Mouse (Mus musculus) MEL (cell line): ENCODE measurements around the gene Igf1r. TPM values are rescaled to one million over a fixed set of nuclear protein-coding genes. Genes with fewer than 3 reads are reported as not detected.

Source experiments
- DNase-seq: peaks from one replicate; pipeline ENCODE4 v3.0.0; 2011; ENCODE audit warnings: low read depth, low spot score
- H3K27ac ChIP-seq: 2 replicates; pipeline ENCODE4 v1.5.1; 2012; ENCODE audit warnings: low read depth, mild to moderate bottlenecking, control low read depth, low read length, moderate library complexity; ENCODE audit not compliant: control insufficient read depth
- H3K27me3 ChIP-seq, 2 experiments: fragments of 150-350 bp in 1 of 2; sonication (generic) in 1 of 2; 2 replicates each; pipeline ENCODE4 v1.6.1; 2012; ENCODE audit warnings: low read length in 2 of 2, mild to moderate bottlenecking in 2 of 2, improper control_type of control experiment in 1 of 2, moderate library complexity in 1 of 2; ENCODE audit not compliant: insufficient read depth in 2 of 2, control insufficient read depth in 1 of 2
- H3K36me3 ChIP-seq, 2 experiments: 2 replicates each; pipeline ENCODE4 v1.6.1; 2012 to 2014; ENCODE audit warnings: low read length in 2 of 2, improper control_type of control experiment in 1 of 2, inconsistent platforms in 1 of 2, mild to moderate bottlenecking in 1 of 2; ENCODE audit not compliant: insufficient read depth in 2 of 2, control insufficient read depth in 1 of 2
- H3K4me1 ChIP-seq, 2 experiments: fragments of 150-350 bp in 1 of 2; sonication (generic) in 1 of 2; 2 replicates each; pipeline ENCODE4 v1.6.1; 2012; ENCODE audit warnings: low read length in 2 of 2, improper control_type of control experiment in 1 of 2, mild to moderate bottlenecking in 1 of 2; ENCODE audit not compliant: insufficient read depth in 2 of 2, control insufficient read depth in 1 of 2
- H3K4me3 ChIP-seq, 2 experiments: fragments of 150-350 bp in 1 of 2; sonication (generic) in 1 of 2; 2 replicates each; pipeline ENCODE4 v1.5.1; 2012; ENCODE audit warnings: low read depth in 2 of 2, low read length in 2 of 2, mild to moderate bottlenecking in 2 of 2, moderate library complexity in 2 of 2, control low read depth in 1 of 2, improper control_type of control experiment in 1 of 2; ENCODE audit not compliant: control insufficient read depth in 1 of 2, insufficient read depth in 1 of 2
- H3K79me2 ChIP-seq: 2 replicates; pipeline ENCODE4 v1.6.1; 2012; ENCODE audit warnings: mild to moderate bottlenecking, low read length, moderate library complexity; ENCODE audit not compliant: control insufficient read depth, poor library complexity, insufficient read depth
- H3K9ac ChIP-seq: 2 replicates; pipeline ENCODE4 v1.6.1; 2012; ENCODE audit warnings: low read depth, mild to moderate bottlenecking, control low read depth, low read length, moderate library complexity; ENCODE audit not compliant: control insufficient read depth, poor library complexity, severe bottlenecking
- H3K9me3 ChIP-seq: fragments of 150-350 bp; sonication (generic); replicated peaks from 2 replicates; pipeline ENCODE4 v1.6.1; 2012; ENCODE audit warnings: mild to moderate bottlenecking, low read length, improper control_type of control experiment, moderate library complexity; ENCODE audit not compliant: insufficient read depth
- BHLHE40 ChIP-seq: IDR thresholded peaks from 2 replicates; pipeline ENCODE4 v1.6.1; 2012; ENCODE audit warnings: low read depth, mild to moderate bottlenecking, inconsistent platforms, low read length, improper control_type of control experiment, borderline replicate concordance
- CHD1 ChIP-seq: IDR thresholded peaks from 2 replicates; pipeline ENCODE4 v1.6.1; 2012; ENCODE audit warnings: low read depth, mild to moderate bottlenecking, inconsistent platforms, low read length, improper control_type of control experiment
- CTCF ChIP-seq, 3 experiments: IDR thresholded peaks in 2 of 3; conservative IDR thresholded peaks in 1 of 3; 2 replicates each; pipeline ENCODE4 v1.5.1; 2011 to 2012; ENCODE audit warnings: low read length in 3 of 3, low read depth in 2 of 3, mild to moderate bottlenecking in 2 of 3, improper control_type of control experiment in 1 of 3, inconsistent platforms in 1 of 3, mixed read lengths in 1 of 3, moderate library complexity in 1 of 3; ENCODE audit not compliant: control insufficient read depth in 1 of 3, insufficient read depth in 1 of 3, poor library complexity in 1 of 3, severe bottlenecking in 1 of 3
- E2F4 ChIP-seq: IDR thresholded peaks from 2 replicates; pipeline ENCODE4 v1.6.1; 2011; ENCODE audit warnings: low read depth, low read length, improper control_type of control experiment, borderline replicate concordance
- ELF1 ChIP-seq: IDR thresholded peaks from 2 replicates; pipeline ENCODE4 v1.6.1; 2014; ENCODE audit warnings: low read depth, mild to moderate bottlenecking, inconsistent platforms, low read length, improper control_type of control experiment, moderate library complexity
- ETS1 ChIP-seq: IDR thresholded peaks from 2 replicates; pipeline ENCODE4 v1.6.1; 2012; ENCODE audit warnings: low read depth, mild to moderate bottlenecking, inconsistent platforms, low read length, improper control_type of control experiment, moderate library complexity
- GABPA ChIP-seq: IDR thresholded peaks from 2 replicates; pipeline ENCODE4 v1.6.1; 2012; ENCODE audit warnings: low read depth, mild to moderate bottlenecking, inconsistent platforms, low read length, improper control_type of control experiment, moderate library complexity
- GATA1 ChIP-seq: IDR thresholded peaks from 2 replicates; pipeline ENCODE4 v1.6.1; 2011; ENCODE audit warnings: low read depth, low read length, improper control_type of control experiment
- HCFC1 ChIP-seq: IDR thresholded peaks from 2 replicates; pipeline ENCODE4 v1.6.1; 2012; ENCODE audit warnings: low read depth, mild to moderate bottlenecking, inconsistent platforms, low read length, improper control_type of control experiment, moderate library complexity
- JUND ChIP-seq: IDR thresholded peaks from 2 replicates; pipeline ENCODE4 v1.6.1; 2011; ENCODE audit warnings: low read depth, mild to moderate bottlenecking, improper control_type of control experiment, low read length
- MAFK ChIP-seq: IDR thresholded peaks from 2 replicates; pipeline ENCODE4 v1.6.1; 2011; ENCODE audit warnings: low read depth, mild to moderate bottlenecking, low read length, improper control_type of control experiment, borderline replicate concordance
- MAZ ChIP-seq: IDR thresholded peaks from 2 replicates; pipeline ENCODE4 v1.6.1; 2012; ENCODE audit warnings: low read depth, mild to moderate bottlenecking, inconsistent platforms, low read length, improper control_type of control experiment
- MYC ChIP-seq: IDR thresholded peaks from 2 replicates; pipeline ENCODE4 v1.6.1; 2011; ENCODE audit warnings: low read depth, mild to moderate bottlenecking, low read length, improper control_type of control experiment, moderate library complexity
- POLR2A ChIP-seq, 2 experiments: IDR thresholded peaks; 2 replicates each; pipeline ENCODE4 v1.6.1; 2011 to 2012; ENCODE audit warnings: low read length in 2 of 2, mild to moderate bottlenecking in 2 of 2, control low read depth in 1 of 2, improper control_type of control experiment in 1 of 2, low read depth in 1 of 2, moderate library complexity in 1 of 2; ENCODE audit not compliant: control insufficient read depth in 1 of 2, insufficient read depth in 1 of 2, poor library complexity in 1 of 2
- POLR2AphosphoS2 ChIP-seq: IDR thresholded peaks from 2 replicates; pipeline ENCODE4 v1.6.1; 2011; ENCODE audit warnings: low read length, improper control_type of control experiment
- SMC3 ChIP-seq: IDR thresholded peaks from 2 replicates; pipeline ENCODE4 v1.6.1; 2011; ENCODE audit warnings: low read depth, low read length, improper control_type of control experiment
- TAL1 ChIP-seq: IDR thresholded peaks from 2 replicates; pipeline ENCODE4 v1.6.1; 2012; ENCODE audit warnings: mild to moderate bottlenecking, inconsistent platforms, low read length, moderate library complexity, mixed read lengths
- TBP ChIP-seq: IDR thresholded peaks from 2 replicates; pipeline ENCODE4 v1.8.0; 2011; ENCODE audit warnings: low read depth, low read length, improper control_type of control experiment
- TCF12 ChIP-seq: IDR thresholded peaks from 2 replicates; pipeline ENCODE4 v1.6.1; 2014; ENCODE audit warnings: low read depth, mild to moderate bottlenecking, inconsistent platforms, low read length, improper control_type of control experiment, moderate library complexity
- USF1 ChIP-seq: IDR thresholded peaks from 2 replicates; pipeline ENCODE4 v1.6.1; 2014; ENCODE audit warnings: low read depth, mild to moderate bottlenecking, inconsistent platforms, low read length, improper control_type of control experiment, moderate library complexity
- ZC3H11A ChIP-seq: IDR thresholded peaks from 2 replicates; pipeline ENCODE4 v1.6.1; 2012; ENCODE audit warnings: low read depth, mild to moderate bottlenecking, inconsistent platforms, low read length, improper control_type of control experiment
- ZMIZ1 ChIP-seq: IDR thresholded peaks from 2 replicates; pipeline ENCODE4 v1.6.1; 2012; ENCODE audit warnings: low read depth, mild to moderate bottlenecking, inconsistent platforms, low read length, improper control_type of control experiment, moderate library complexity
- ZNF384 ChIP-seq: IDR thresholded peaks from 2 replicates; pipeline ENCODE4 v1.6.1; 2012; ENCODE audit warnings: low read depth, mild to moderate bottlenecking, inconsistent platforms, low read length, improper control_type of control experiment
- polyA plus RNA-seq, 2 experiments: library from polyadenylated mRNA; stranded (reverse) in 1 of 2; unstranded in 1 of 2; fragments of >175 nt in 1 of 2; fragments of >200 nt in 1 of 2; gene quantifications; 2 replicates each; pipeline versions ENCODE4 v1.2.1 to v1.2.4; 2012; ENCODE audit warnings: low replicate concordance in 2 of 2, low read depth in 1 of 2; ENCODE audit not compliant: insufficient read length in 2 of 2, insufficient read depth in 1 of 2, missing spikeins in 1 of 2
- total RNA-seq: library from RNA; depleted of rRNA; stranded (reverse); fragments of 300-350 nt; gene quantifications from 2 replicates; pipeline ENCODE4 v1.2.3, GENCODE M21; 2012

The Igf1r gene
- total and polyA plus RNA-seq, 3 experiments: 11.8 to 11.9 TPM; not detected in 1

- no peak for DNase-seq
- no peaks in the 10 kb centered on the region for H3K79me2 ChIP-seq
- no peak overlapping the region for H3K27ac ChIP-seq
- no peaks in the 10 kb centered on the region for H3K9me3 ChIP-seq
- no peaks in the 10 kb centered on the region for H3K36me3 ChIP-seq
- H3K4me1 ChIP-seq: no peaks in the 10 kb centered on the region
- H3K27me3 ChIP-seq: no peaks in the 10 kb centered on the region
- TF ChIP-seq HCFC1 (no peak), SMC3 (no peak), ZMIZ1 (no peak), GATA1 (no peak), CHD1 (no peak), ZC3H11A (no peak), TCF12 (no peak), TBP (no peak), BHLHE40 (no peak)
- H3K4me3 ChIP-seq: no peak overlapping the region
- no peak overlapping the region for H3K9ac ChIP-seq
These were observed 317.9 kb downstream of the Igf1r start for GRCm38 (mm10) chr7:68270551-68270950.

DNA sequence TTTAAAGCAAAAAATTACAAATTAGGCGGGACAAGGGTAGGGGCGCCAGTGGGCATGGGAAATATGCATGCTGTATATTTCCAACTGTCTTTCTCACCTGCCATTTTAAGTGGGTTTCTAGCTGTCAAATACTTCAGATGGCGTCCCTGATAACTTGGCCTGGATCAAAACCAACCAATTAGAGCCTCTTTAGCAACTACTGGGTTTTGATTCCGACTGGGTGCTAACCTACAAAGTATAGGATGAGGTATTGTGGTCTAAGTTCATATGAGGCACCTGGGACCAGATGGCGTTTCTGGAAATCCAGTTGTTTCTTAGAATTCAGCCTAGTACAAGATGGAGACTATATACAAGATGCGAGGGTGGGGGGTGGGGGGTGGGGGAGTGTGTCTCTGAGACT lies 319.2 kb downstream of the Igf1r start:
- Histone ChIP-seq H3K4me3 (no peak overlapping the region), H3K9ac (no peak overlapping the region), H3K27me3 (no peaks in the 10 kb centered on the region), H3K4me1 (no peaks in the 10 kb centered on the region), H3K27ac (no peak overlapping the region), H3K36me3 (no peaks in the 10 kb centered on the region), H3K79me2 (no peaks in the 10 kb centered on the region), H3K9me3 (no peaks in the 10 kb centered on the region)
- no peak for DNase-seq
- TF ChIP-seq USF1: no peak
- no peak for TF ChIP-seq TCF12
- no peak for TF ChIP-seq MYC
- TF ChIP-seq MAFK: no peak
- no peak for TF ChIP-seq ZC3H11A
- no peak for TF ChIP-seq ELF1
- no peak for TF ChIP-seq ZMIZ1
- no peak for TF ChIP-seq E2F4
- no peak for TF ChIP-seq ZNF384
- TF ChIP-seq JUND: no peak
- TF ChIP-seq ETS1: no peak
- no peak for TF ChIP-seq POLR2A (IDR thresholded peaks at IDR 0.05; ENCODE audit: control insufficient read depth in 1 of 2, insufficient read depth in 1 of 2, low read depth in 1 of 2, low read length in 2 of 2, poor library complexity in 1 of 2)
- TF ChIP-seq MAZ: no peak
- TF ChIP-seq CHD1: no peak
- no peak for TF ChIP-seq GABPA
- TF ChIP-seq CTCF (IDR thresholded peaks at IDR 0.05 in 2 of 3, conservative IDR thresholded peaks at IDR 0.05 in 1 of 3; ENCODE audit: control insufficient read depth in 1 of 3, insufficient read depth in 1 of 3, low read depth in 2 of 3, low read length in 3 of 3, poor library complexity in 1 of 3, severe bottlenecking in 1 of 3): no peak
- TF ChIP-seq POLR2AphosphoS2: no peak
- TF ChIP-seq TAL1: no peak
- TF ChIP-seq, all 39 proteins: peak for 0
